Mouse (Mus musculus): Measurements from ENCODE around the gene R3hdm4. TPM values are rescaled to one million over a fixed set of nuclear protein-coding genes. Genes with fewer than 3 reads are reported as not detected.

The R3hdm4 gene
- polyA plus RNA-seq, 1 experiment, result 86.3 TPM

- no peak overlapping the region for H3K4me3 ChIP-seq (ENCODE audit: insufficient read depth, low read length)
- H3K27ac ChIP-seq (ENCODE audit: insufficient read depth, low read length), result no peak overlapping the region
- no peaks in the 10 kb centered on the region for H3K4me1 ChIP-seq (ENCODE audit: control insufficient read depth, insufficient read depth, low read length)
- TF ChIP-seq POLR2A (IDR thresholded peaks at IDR 0.05; ENCODE audit: low read depth, low read length) (no peak), CTCF (IDR thresholded peaks at IDR 0.05; ENCODE audit: borderline replicate concordance, insufficient read depth, low read length) (no peak)
Observed at GRCm38 (mm10) chr10:79862049-79862788, 58.8 kb downstream of the R3hdm4 start.

GRCm38 (mm10) chr10:79861230-79862048 is 59.6 kb downstream of the R3hdm4 start:
- Histone ChIP-seq H3K27ac (ENCODE audit: insufficient read depth, low read length) (no peak overlapping the region), H3K4me1 (ENCODE audit: control insufficient read depth, insufficient read depth, low read length) (no peaks in the 10 kb centered on the region), H3K4me3 (ENCODE audit: insufficient read depth, low read length) (no peak overlapping the region)
- TF ChIP-seq CTCF (IDR thresholded peaks at IDR 0.05; ENCODE audit: borderline replicate concordance, insufficient read depth, low read length) (no peak), POLR2A (IDR thresholded peaks at IDR 0.05; ENCODE audit: low read depth, low read length) (no peak)

- no peak for TF ChIP-seq POLR2A (IDR thresholded peaks at IDR 0.05; ENCODE audit: low read depth, low read length)
- no peaks in the 10 kb centered on the region for H3K4me1 ChIP-seq (ENCODE audit: control insufficient read depth, insufficient read depth, low read length)
- no peak overlapping the region for H3K4me3 ChIP-seq (ENCODE audit: insufficient read depth, low read length)
- H3K27ac ChIP-seq (ENCODE audit: insufficient read depth, low read length), result no peak overlapping the region
Observed at GRCm38 (mm10) chr10:79860079-79860911, 60.7 kb downstream of the R3hdm4 start.

Other genes with a start within 250 kb of the R3hdm4 start
- gene Cdc34, start 239.0 kb downstream of the R3hdm4 start, polyA plus RNA-seq (2011; ENCODE audit: insufficient read length, low read depth, missing spikeins), result 117 and 149 TPM in 2 replicates
- 0.65 TPM in 1 of 2 replicates, not detected in the other for gene Gzmm, start 232.2 kb downstream of the R3hdm4 start, polyA plus RNA-seq (2011; ENCODE audit: insufficient read length, low read depth, missing spikeins)
- gene Bsg, start 216.7 kb downstream of the R3hdm4 start, polyA plus RNA-seq (2011; ENCODE audit: insufficient read length, low read depth, missing spikeins), result 766 and 774 TPM in 2 replicates
- 0.91 and 1.9 TPM in 2 replicates for gene Hcn2, start 204.6 kb downstream of the R3hdm4 start, polyA plus RNA-seq (2011; ENCODE audit: insufficient read length, low read depth, missing spikeins)
- gene Polrmt, start 174.6 kb downstream of the R3hdm4 start, polyA plus RNA-seq (2011; ENCODE audit: insufficient read length, low read depth, missing spikeins), result 14.9 TPM in 2 replicates
- 0.23 TPM in 1 of 2 replicates, not detected in the other for gene Fgf22, start 166.1 kb downstream of the R3hdm4 start, polyA plus RNA-seq (2011; ENCODE audit: insufficient read length, low read depth, missing spikeins)
- gene Rnf126, start 154.3 kb downstream of the R3hdm4 start, polyA plus RNA-seq (2011; ENCODE audit: insufficient read length, low read depth, missing spikeins), result 38.4 and 39.5 TPM in 2 replicates
- 21.9 and 42.7 TPM in 2 replicates for gene Fstl3, start 143.9 kb downstream of the R3hdm4 start, polyA plus RNA-seq (2011; ENCODE audit: insufficient read length, low read depth, missing spikeins)
- not detected in 2 replicates for gene Prss57, start 130.2 kb downstream of the R3hdm4 start, polyA plus RNA-seq (2011; ENCODE audit: insufficient read length, low read depth, missing spikeins)
- 45.2 and 54.0 TPM in 2 replicates for gene Palm, start 127.6 kb downstream of the R3hdm4 start, polyA plus RNA-seq (2011; ENCODE audit: insufficient read length, low read depth, missing spikeins)
- gene Misp, start 100.2 kb downstream of the R3hdm4 start, polyA plus RNA-seq (2011; ENCODE audit: insufficient read length, low read depth, missing spikeins), result not detected in 2 replicates
- gene Ptbp1, start 66.8 kb downstream of the R3hdm4 start, polyA plus RNA-seq (2011; ENCODE audit: insufficient read length, low read depth, missing spikeins), result 351 and 422 TPM in 2 replicates
- gene Prtn3, start 46.7 kb downstream of the R3hdm4 start, polyA plus RNA-seq (2011; ENCODE audit: insufficient read length, low read depth, missing spikeins), result not detected in 2 replicates
- 3.1 and 4.9 TPM in 2 replicates for gene Plppr3, start 46.6 kb downstream of the R3hdm4 start, polyA plus RNA-seq (2011; ENCODE audit: insufficient read length, low read depth, missing spikeins)
- not detected in 2 replicates for gene Elane, start 35.0 kb downstream of the R3hdm4 start, polyA plus RNA-seq (2011; ENCODE audit: insufficient read length, low read depth, missing spikeins)
- gene Cfd, start 30.4 kb downstream of the R3hdm4 start, polyA plus RNA-seq (2011; ENCODE audit: insufficient read length, low read depth, missing spikeins), result not detected in 2 replicates
- 15.2 and 16.1 TPM in 2 replicates for gene Med16, start 12.3 kb downstream of the R3hdm4 start, polyA plus RNA-seq (2011; ENCODE audit: insufficient read length, low read depth, missing spikeins)
- gene Gm26602, start 10.4 kb downstream of the R3hdm4 start, polyA plus RNA-seq (2011; ENCODE audit: insufficient read length, low read depth, missing spikeins), result not detected in 2 replicates
- gene Kiss1r, start 4.2 kb downstream of the R3hdm4 start, polyA plus RNA-seq (2011; ENCODE audit: insufficient read length, low read depth, missing spikeins), result 0.44 TPM in 1 of 2 replicates, not detected in the other
- 5.2 and 6.0 TPM in 2 replicates for gene Arid3a, start 5.8 kb upstream of the R3hdm4 start, polyA plus RNA-seq (2011; ENCODE audit: insufficient read length, low read depth, missing spikeins)
- gene Wdr18, start 38.9 kb upstream of the R3hdm4 start, polyA plus RNA-seq (2011; ENCODE audit: insufficient read length, low read depth, missing spikeins), result 29.2 and 29.3 TPM in 2 replicates
- 0.15 and 0.16 TPM in 2 replicates for gene Grin3b, start 49.5 kb upstream of the R3hdm4 start, polyA plus RNA-seq (2011; ENCODE audit: insufficient read length, low read depth, missing spikeins)
- 73.4 and 78.1 TPM in 2 replicates for gene Tmem259, start 63.1 kb upstream of the R3hdm4 start, polyA plus RNA-seq (2011; ENCODE audit: insufficient read length, low read depth, missing spikeins)
- gene Cnn2, start 67.4 kb upstream of the R3hdm4 start, polyA plus RNA-seq (2011; ENCODE audit: insufficient read length, low read depth, missing spikeins), result 642 and 721 TPM in 2 replicates
- 3.5 and 4.0 TPM in 2 replicates for gene Abca7, start 75.3 kb upstream of the R3hdm4 start, polyA plus RNA-seq (2011; ENCODE audit: insufficient read length, low read depth, missing spikeins)
- 1.7 and 3.1 TPM in 2 replicates for gene Arhgap45, start 95.4 kb upstream of the R3hdm4 start, polyA plus RNA-seq (2011; ENCODE audit: insufficient read length, low read depth, missing spikeins)
- gene Polr2e, start 118.6 kb upstream of the R3hdm4 start, polyA plus RNA-seq (2011; ENCODE audit: insufficient read length, low read depth, missing spikeins), result 46.3 and 61.0 TPM in 2 replicates
- gene Gpx4, start 126.0 kb upstream of the R3hdm4 start, polyA plus RNA-seq (2011; ENCODE audit: insufficient read length, low read depth, missing spikeins), result 214 and 217 TPM in 2 replicates
- gene Sbno2, start 184.4 kb upstream of the R3hdm4 start, polyA plus RNA-seq (2011; ENCODE audit: insufficient read length, low read depth, missing spikeins), result 50.7 and 53.5 TPM in 2 replicates
- gene Stk11, start 194.6 kb upstream of the R3hdm4 start, polyA plus RNA-seq (2011; ENCODE audit: insufficient read length, low read depth, missing spikeins), result 80.8 and 91.7 TPM in 2 replicates
- gene Atp5d, start 217.4 kb upstream of the R3hdm4 start, polyA plus RNA-seq (2011; ENCODE audit: insufficient read length, low read depth, missing spikeins), result 202 and 250 TPM in 2 replicates
- gene Cbarp, start 219.6 kb upstream of the R3hdm4 start, polyA plus RNA-seq (2011; ENCODE audit: insufficient read length, low read depth, missing spikeins), result 24.1 and 28.4 TPM in 2 replicates
- 101 TPM in 2 replicates for gene Midn, start 227.1 kb upstream of the R3hdm4 start, polyA plus RNA-seq (2011; ENCODE audit: insufficient read length, low read depth, missing spikeins)
- gene Cirbp, start 244.8 kb upstream of the R3hdm4 start, polyA plus RNA-seq (2011; ENCODE audit: insufficient read length, low read depth, missing spikeins), result 29.2 and 50.2 TPM in 2 replicates

All from embryonic fibroblast, embryonic 13.5 days (primary cell).